Mouse (Mus musculus): ENCODE data around the gene Prpf19.

The Prpf19 gene

GRCm38 (mm10) chr19:10895016-10895528, at the start of gene Prpf19:
TSS of gene Prpf19 (plus strand) at chr19:10895231.
- peak; percentile 88 to 91 for DNase-seq (ENCODE audit: low read depth in 1 of 2, low spot score in 2 of 2)

GRCm38 (mm10) chr19:10845454-10845853, 49.6 kb upstream of the Prpf19 start:
- no peak for DNase-seq (ENCODE audit: low read depth in 1 of 2, low spot score in 2 of 2)

- DNase-seq (ENCODE audit: low read depth in 1 of 2, low spot score in 2 of 2) = no peak
These were observed 48.9 kb upstream of the Prpf19 start for GRCm38 (mm10) chr19:10846150-10846549.

- no peak for DNase-seq (ENCODE audit: low read depth in 1 of 2, low spot score in 2 of 2)
These were observed 47.5 kb upstream of the Prpf19 start for GRCm38 (mm10) chr19:10847311-10848087.

- no peak for DNase-seq (ENCODE audit: low read depth in 1 of 2, low spot score in 2 of 2)
These were observed 39.6 kb upstream of the Prpf19 start for GRCm38 (mm10) chr19:10855422-10855821.

- DNase-seq (ENCODE audit: low read depth in 1 of 2, low spot score in 2 of 2) = no peak
These were observed 38.5 kb upstream of the Prpf19 start for GRCm38 (mm10) chr19:10856520-10856919.

- no peak for DNase-seq (ENCODE audit: low read depth in 1 of 2, low spot score in 2 of 2)
These were observed 34.9 kb upstream of the Prpf19 start for GRCm38 (mm10) chr19:10860072-10860497.

GRCm38 (mm10) chr19:10866351-10866750, 28.7 kb upstream of the Prpf19 start:
- DNase-seq (ENCODE audit: low read depth in 1 of 2, low spot score in 2 of 2) = no peak

GRCm38 (mm10) chr19:10867946-10868622, 26.9 kb upstream of the Prpf19 start:
- no peak for DNase-seq (ENCODE audit: low read depth in 1 of 2, low spot score in 2 of 2)

GRCm38 (mm10) chr19:10868623-10869141, 26.3 kb upstream of the Prpf19 start:
- DNase-seq (ENCODE audit: low read depth in 1 of 2, low spot score in 2 of 2) = no peak

- no peak for DNase-seq (ENCODE audit: low read depth in 1 of 2, low spot score in 2 of 2)
These were observed 25.7 kb upstream of the Prpf19 start for GRCm38 (mm10) chr19:10869241-10869885.

- DNase-seq (ENCODE audit: low read depth in 1 of 2, low spot score in 2 of 2) = no peak
These were observed 25.0 kb upstream of the Prpf19 start, which contains the start of gene Tmem132a for GRCm38 (mm10) chr19:10869886-10870527. TSS of gene Tmem132a (minus strand) at chr19:10869940.

- DNase-seq (ENCODE audit: low read depth in 1 of 2, low spot score in 2 of 2) = no peak
These were observed 24.4 kb upstream of the Prpf19 start for GRCm38 (mm10) chr19:10870676-10871075.

GRCm38 (mm10) chr19:10871328-10871961, 23.6 kb upstream of the Prpf19 start:
- DNase-seq (ENCODE audit: low read depth in 1 of 2, low spot score in 2 of 2) = no peak

GRCm38 (mm10) chr19:10878201-10878837, 16.7 kb upstream of the Prpf19 start:
- DNase-seq (ENCODE audit: low read depth in 1 of 2, low spot score in 2 of 2) = no peak

GRCm38 (mm10) chr19:10880085-10880974, 14.7 kb upstream of the Prpf19 start:
- DNase-seq (ENCODE audit: low read depth in 1 of 2, low spot score in 2 of 2) = peak; percentile 71 to 79

GRCm38 (mm10) chr19:10880975-10881425, 14.0 kb upstream of the Prpf19 start:
- no peak for DNase-seq (ENCODE audit: low read depth in 1 of 2, low spot score in 2 of 2)

GRCm38 (mm10) chr19:10881426-10882154, 13.4 kb upstream of the Prpf19 start, which contains the start of gene Tmem109:
TSS of gene Tmem109 (minus strand) at chr19:10882001.
- peak; percentile 68 to 80 for DNase-seq (ENCODE audit: low read depth in 1 of 2, low spot score in 2 of 2)

All from monocyte, adult 2 months (primary cell).